18 mouse cellular contexts compared by ENCODE assay signal in the genomic region with DNA sequence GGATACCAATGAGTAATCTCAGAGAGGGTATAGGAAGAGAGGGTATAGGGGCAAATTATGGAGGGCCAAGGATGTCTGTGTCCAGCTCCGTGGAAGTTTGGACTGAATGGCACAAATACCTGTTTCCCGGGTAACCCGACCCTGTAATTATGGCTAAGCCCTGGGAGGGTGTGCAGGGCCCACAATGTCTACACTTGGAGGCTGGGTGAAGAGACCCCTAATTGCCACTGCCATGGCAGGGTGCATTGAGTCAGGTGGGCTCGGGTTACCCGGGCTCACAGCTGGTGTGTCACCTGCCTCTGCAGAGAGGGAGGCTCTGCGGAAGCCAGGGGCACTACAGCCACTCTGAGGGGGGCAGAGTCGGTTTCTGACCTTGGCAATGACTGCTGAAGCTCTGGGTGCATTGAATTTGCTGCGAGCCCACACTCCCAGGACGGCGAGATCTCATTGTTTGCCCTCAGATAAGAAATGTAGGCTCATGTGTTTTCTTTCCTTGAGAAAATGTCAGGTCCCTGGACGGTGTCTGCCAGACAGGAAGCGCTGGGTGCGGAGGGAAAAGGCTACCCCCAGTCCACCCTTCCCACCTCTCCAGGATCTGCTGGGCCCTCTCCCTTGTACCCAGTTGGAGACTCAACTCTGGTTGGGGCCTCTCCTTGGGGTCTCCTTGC.
DNase-seq lines count a peak whose midpoint lies in the region; ATAC-seq lines count a peak whose summit lies in the region.
"Had no signal": no experiment of that assay in that cellular context is flagged by ENCODE, and none has a peak within 500 bp of the region (broad histone marks: within the 10 kb centered on the region; RNA-seq: fewer than 3 reads in every experiment).

No protein-coding gene starts in this region.

- peaks cover 23% of the 10 kb centered on the region for H3K27me3 ChIP-seq in heart, embryonic 10.5 days (ENCODE audit: insufficient read depth, poor library complexity, severe bottlenecking)
- H3K27me3 ChIP-seq in lung, embryonic 16.5 days (ENCODE audit: control insufficient read depth, insufficient read depth, low read depth, low read length), result no peaks in the 10 kb centered on the region
- no peaks in the 10 kb centered on the region for H3K27me3 ChIP-seq in intestine, embryonic 15.5 days (replicated peaks)

- H3K9ac ChIP-seq in lung, embryonic 16.5 days (ENCODE audit: low read length), result no peak overlapping the region
- H3K9ac ChIP-seq in intestine, embryonic 15.5 days, result no peak overlapping the region
- H3K9ac ChIP-seq: hindbrain, embryonic 15.5 days; neural tube, embryonic 12.5 days had no signal

- H3K4me1 ChIP-seq in heart, embryonic 10.5 days, result peaks cover 61% of the 10 kb centered on the region
- H3K4me1 ChIP-seq in lung, embryonic 16.5 days (replicated peaks; ENCODE audit: control insufficient read depth, insufficient read depth, low read length), result peaks cover 23% of the 10 kb centered on the region
- peaks cover 11% of the 10 kb centered on the region; the same call in 1 of the 2 replicates for H3K4me1 ChIP-seq in intestine, embryonic 15.5 days (replicated peaks)

- WGBS in heart, embryonic 10.5 days, result 60% methylated on average over 13 of the region's 13 CpGs
- 34% methylated on average over 13 of the region's 13 CpGs for WGBS in lung, embryonic 16.5 days
- 50% methylated on average over 13 of the region's 13 CpGs for WGBS in intestine, embryonic 15.5 days

- no peak overlapping the region for H3K4me2 ChIP-seq in lung, embryonic 16.5 days (ENCODE audit: low read depth, low read length)
- no peak overlapping the region for H3K4me2 ChIP-seq in intestine, embryonic 15.5 days (replicated peaks)
- H3K4me2 ChIP-seq: hindbrain, embryonic 15.5 days; neural tube, embryonic 12.5 days had no signal

- H3K9me3 ChIP-seq in heart, embryonic 10.5 days, result no peaks in the 10 kb centered on the region
- no peaks in the 10 kb centered on the region for H3K9me3 ChIP-seq in lung, embryonic 16.5 days (ENCODE audit: control insufficient read depth, low read length)
- no peaks in the 10 kb centered on the region for H3K9me3 ChIP-seq in intestine, embryonic 15.5 days
- H3K9me3 ChIP-seq: hindbrain, embryonic 15.5 days; neural tube, embryonic 12.5 days had no signal

- H3K27ac ChIP-seq in heart, embryonic 10.5 days, result peak overlapping the region; percentile 31; the same call in 1 of the 2 replicates
- peak overlapping the region; percentile 60 for H3K27ac ChIP-seq in lung, embryonic 16.5 days (ENCODE audit: low read length)
- H3K27ac ChIP-seq in intestine, embryonic 15.5 days, result peak overlapping the region; percentile 68
- H3K27ac ChIP-seq: hindbrain, embryonic 15.5 days; neural tube, embryonic 12.5 days had no signal

- H3K36me3 ChIP-seq in heart, embryonic 10.5 days, result no peaks in the 10 kb centered on the region
- no peaks in the 10 kb centered on the region for H3K36me3 ChIP-seq in lung, embryonic 16.5 days (ENCODE audit: control insufficient read depth, insufficient read depth, low read length)
- no peaks in the 10 kb centered on the region for H3K36me3 ChIP-seq in intestine, embryonic 15.5 days
- H3K36me3 ChIP-seq: hindbrain, embryonic 15.5 days; neural tube, embryonic 12.5 days had no signal

- ATAC-seq in lung, embryonic 16.5 days (ENCODE audit: low read depth), result peak; percentile 55; the same call in 1 of the 2 replicates
- ATAC-seq in intestine, embryonic 15.5 days, result peak; percentile 71

- H3K4me3 ChIP-seq in heart, embryonic 10.5 days, result no peak overlapping the region
- no peak overlapping the region for H3K4me3 ChIP-seq in lung, embryonic 16.5 days (ENCODE audit: low read length)
- no peak overlapping the region for H3K4me3 ChIP-seq in intestine, embryonic 15.5 days (replicated peaks)
- H3K4me3 ChIP-seq: hindbrain, embryonic 15.5 days; neural tube, embryonic 12.5 days had no signal

- DNase-seq in heart, embryonic 10.5 days (ENCODE audit: low spot score), result no peak
- no peak for DNase-seq in heart, adult 9 months (ENCODE audit: low spot score in 2 of 2)
- no peak for DNase-seq in lung, adult 18-20 months
- no peak for DNase-seq in layer of hippocampus, postnatal 25 days (ENCODE audit: extremely low spot score in 1 of 2, low spot score in 1 of 2)
- no peak for DNase-seq in testis, postnatal 10 days (ENCODE audit: low spot score)
- DNase-seq: B cell, adult 2 months; cerebellum, adult 2 months; gastrocnemius, postnatal 36 days; kidney, adult 8-10 months; kidney, postnatal 36 days; liver; lung, postnatal 10 days; right cerebral cortex, postnatal 14 days; thymus, adult 18-20 months had no signal
